Mouse (Mus musculus) kidney, adult 2 months (tissue): ENCODE data around the gene Stard3. TPM values are rescaled to one million over a fixed set of nuclear protein-coding genes. Genes with fewer than 3 reads are reported as not detected.

Experiments used
- DNase-seq: peaks from one replicate; pipeline ENCODE4 v3.0.0; 2021
- H3K27ac ChIP-seq: fragments of 200-500 bp; 2 replicates; pipeline ENCODE4 v1.5.1; 2012; ENCODE audit warnings: low read depth, low read length, control low read depth, inconsistent platforms; ENCODE audit not compliant: insufficient read depth
- H3K27me3 ChIP-seq: fragments of 200-500 bp; replicated peaks from 2 replicates; pipeline ENCODE4 v1.6.1; 2012; ENCODE audit warnings: mild to moderate bottlenecking, moderate library complexity, low read length, inconsistent platforms; ENCODE audit not compliant: control insufficient read depth, insufficient read depth
- H3K36me3 ChIP-seq: fragments of 200-500 bp; 2 replicates; pipeline ENCODE4 v1.6.1; 2012; ENCODE audit warnings: mild to moderate bottlenecking, moderate library complexity, low read length, inconsistent platforms; ENCODE audit not compliant: control insufficient read depth, insufficient read depth
- H3K4me1 ChIP-seq: fragments of 200-500 bp; 2 replicates; pipeline ENCODE4 v1.6.1; 2011; ENCODE audit warnings: low read length; ENCODE audit not compliant: control insufficient read depth, insufficient read depth
- H3K4me3 ChIP-seq: fragments of 200-500 bp; 2 replicates; pipeline ENCODE4 v1.5.1; 2011; ENCODE audit warnings: mild to moderate bottlenecking, low read depth, low read length, control low read depth; ENCODE audit not compliant: insufficient read depth
- CTCF ChIP-seq: fragments of 200-500 bp; conservative IDR thresholded peaks from 2 replicates; pipeline ENCODE4 v1.5.1; 2011; ENCODE audit warnings: low read depth, mild to moderate bottlenecking, control low read depth, low read length, moderate library complexity, mixed read lengths; ENCODE audit not compliant: insufficient read depth, insufficient read length
- POLR2A ChIP-seq: fragments of 200-500 bp; IDR thresholded peaks from one replicate; pipeline ENCODE4 v1.6.1; 2011; ENCODE audit warnings: low read depth, low read length, control low read depth
- WGBS: fragments of 180-500 bp; shearing (Covaris S2); methylation state at CpG from one replicate; pipeline ENCODE4 v1.1.7; 2018; 5-methylcytosine and 5-hydroxymethylcytosine counted together
- polyA plus RNA-seq: library from polyadenylated mRNA; depleted of rRNA; stranded (reverse); fragments of >200 nt; gene quantifications from 2 replicates; pipeline ENCODE4 v1.2.3, GENCODE M21; 2012

Stard3 gene
- polyA plus RNA-seq, 1 experiment: 59.1 TPM

DNA sequence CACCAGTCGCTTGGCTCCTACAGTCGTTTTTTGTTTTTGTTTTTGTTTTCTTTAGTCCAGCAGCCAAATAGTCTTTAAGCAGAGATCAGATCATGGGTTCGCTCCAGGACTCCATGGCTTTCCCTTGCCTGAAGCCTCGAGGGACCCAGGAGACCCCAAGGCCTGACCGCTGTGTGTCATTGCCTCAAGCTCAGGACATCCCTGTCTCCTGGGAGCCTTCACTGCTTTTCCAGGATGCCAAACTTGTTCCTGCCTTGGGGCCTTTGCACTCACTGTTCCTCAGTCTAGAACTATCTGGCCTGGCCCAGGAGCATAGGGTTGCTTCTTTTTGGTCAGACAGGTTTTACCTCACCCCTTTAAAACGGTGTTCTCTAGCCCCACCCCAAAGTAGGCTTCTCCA lies 48.5 kb downstream of the Stard3 start:
- H3K27me3 ChIP-seq: no peaks in the 10 kb centered on the region
- H3K4me1 ChIP-seq: peaks cover 10% of the 10 kb centered on the region; the same call in 1 of the 2 replicates
- H3K4me3 ChIP-seq: no peak overlapping the region
- 63% methylated on average over 6 of the region's 6 CpGs for WGBS
- H3K27ac ChIP-seq: no peak overlapping the region
- peak; percentile 45 for DNase-seq
- H3K36me3 ChIP-seq: no peaks in the 10 kb centered on the region
- TF ChIP-seq CTCF (no peak), POLR2A (no peak)

DNA sequence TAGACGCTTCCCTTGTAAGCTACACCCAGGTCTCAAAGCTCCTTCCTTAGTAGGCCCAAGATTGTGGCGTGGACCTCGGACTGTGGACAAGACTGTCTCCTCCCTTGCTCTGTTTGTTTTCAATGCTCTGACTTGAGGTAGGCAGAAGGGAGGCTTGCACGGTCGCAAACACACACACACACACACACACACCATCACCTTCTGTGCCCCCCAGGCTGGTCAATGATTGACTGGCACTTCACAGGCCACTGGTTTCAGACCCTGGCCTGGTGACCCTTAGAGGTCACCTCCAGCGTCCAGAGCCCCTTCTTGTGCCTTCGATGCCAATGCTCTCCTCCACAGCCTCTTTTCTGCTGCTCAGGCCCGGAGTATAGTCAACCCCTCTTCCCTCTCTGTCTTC lies 50.7 kb downstream of the Stard3 start:
- peak overlapping the region; percentile 81 for H3K27ac ChIP-seq
- peaks cover 14% of the 10 kb centered on the region; the same call in 1 of the 2 replicates for H3K4me1 ChIP-seq
- H3K36me3 ChIP-seq: no peaks in the 10 kb centered on the region
- WGBS: 24% methylated on average over 8 of the region's 8 CpGs
- H3K27me3 ChIP-seq: no peaks in the 10 kb centered on the region
- H3K4me3 ChIP-seq: peak overlapping the region; percentile 3; the same call in 1 of the 2 replicates
- TF ChIP-seq POLR2A: no peak
- TF ChIP-seq CTCF: no peak
- peak; percentile 95 for DNase-seq

DNA sequence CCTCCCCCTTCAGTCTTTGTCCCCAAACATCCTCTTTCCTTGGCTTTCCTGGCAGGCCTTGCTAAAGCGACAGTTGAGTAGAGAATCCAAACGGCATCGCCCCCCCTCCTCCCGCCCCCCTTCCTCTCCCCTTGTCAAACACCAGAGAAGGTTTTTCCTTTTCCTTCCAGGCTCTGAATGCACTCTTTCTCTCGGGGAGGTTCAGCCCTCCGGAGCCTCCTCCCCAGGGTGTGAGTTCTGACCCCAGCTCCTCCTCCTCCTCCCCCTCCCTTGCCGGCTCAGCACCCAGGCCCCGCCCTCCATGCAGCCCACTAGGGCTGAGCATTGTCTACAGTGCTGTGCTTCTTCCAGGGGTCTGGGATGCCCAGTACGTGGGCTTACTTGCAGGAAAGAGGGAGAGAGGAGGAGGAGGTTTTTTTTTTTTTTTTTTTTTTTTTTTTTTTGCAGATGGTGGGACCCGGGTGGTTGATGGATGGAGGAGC lies 51.2 kb downstream of the Stard3 start:
- Histone ChIP-seq H3K36me3 (no peaks in the 10 kb centered on the region), H3K27ac (peak overlapping the region; percentile 81; the same call in 1 of the 2 replicates), H3K4me1 (peaks cover 19% of the 10 kb centered on the region), H3K27me3 (no peaks in the 10 kb centered on the region), H3K4me3 (peak overlapping the region; percentile 3; the same call in 1 of the 2 replicates)
- no peak for TF ChIP-seq CTCF
- peak; percentile 77 for DNase-seq
- WGBS: 4% methylated on average over 8 of the region's 10 CpGs

DNA sequence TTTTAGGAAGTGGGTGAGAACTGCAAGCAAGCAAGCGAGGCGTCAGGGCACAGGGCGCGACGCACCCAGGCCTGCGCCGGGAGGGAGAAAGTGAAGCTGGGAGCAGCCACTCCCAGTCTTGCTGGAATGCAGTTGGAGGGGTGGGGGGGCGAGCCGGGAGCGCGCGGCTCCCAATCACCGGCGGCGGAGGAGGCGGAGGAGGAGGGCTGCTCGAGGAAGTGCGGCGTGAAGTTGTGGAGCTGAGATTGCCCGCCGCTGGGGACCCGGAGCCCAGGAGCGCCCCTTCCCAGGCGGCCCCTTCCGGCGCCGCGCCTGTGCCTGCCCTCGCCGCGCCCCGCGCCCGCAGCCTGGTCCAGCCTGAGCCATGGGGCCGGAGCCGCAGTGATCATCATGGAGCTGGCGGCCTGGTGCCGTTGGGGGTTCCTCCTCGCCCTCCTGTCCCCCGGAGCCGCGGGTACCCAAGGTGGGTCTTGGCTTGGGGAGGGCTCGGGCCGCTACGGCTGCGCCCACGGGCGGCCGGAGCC lies 54.2 kb downstream of the Stard3 start, which contains the start of gene Erbb2:
Gene Erbb2 (plus strand): TSS at position 198 of the 524 bp plus-strand sequence.
- TF ChIP-seq CTCF (no peak), POLR2A (peak; percentile 44)
- peak within 1 kb of the TSS; percentile 93 for H3K27ac ChIP-seq
- no peaks in the 10 kb centered on the region for H3K36me3 ChIP-seq
- H3K27me3 ChIP-seq: no peaks in the 10 kb centered on the region
- WGBS: under 1% methylated on average over 44 of the region's 49 CpGs
- DNase-seq: peak; percentile 90
- peak within 1 kb of the TSS; percentile 89 for H3K4me3 ChIP-seq
- H3K4me1 ChIP-seq: peaks cover 30% of the 10 kb centered on the region

DNA sequence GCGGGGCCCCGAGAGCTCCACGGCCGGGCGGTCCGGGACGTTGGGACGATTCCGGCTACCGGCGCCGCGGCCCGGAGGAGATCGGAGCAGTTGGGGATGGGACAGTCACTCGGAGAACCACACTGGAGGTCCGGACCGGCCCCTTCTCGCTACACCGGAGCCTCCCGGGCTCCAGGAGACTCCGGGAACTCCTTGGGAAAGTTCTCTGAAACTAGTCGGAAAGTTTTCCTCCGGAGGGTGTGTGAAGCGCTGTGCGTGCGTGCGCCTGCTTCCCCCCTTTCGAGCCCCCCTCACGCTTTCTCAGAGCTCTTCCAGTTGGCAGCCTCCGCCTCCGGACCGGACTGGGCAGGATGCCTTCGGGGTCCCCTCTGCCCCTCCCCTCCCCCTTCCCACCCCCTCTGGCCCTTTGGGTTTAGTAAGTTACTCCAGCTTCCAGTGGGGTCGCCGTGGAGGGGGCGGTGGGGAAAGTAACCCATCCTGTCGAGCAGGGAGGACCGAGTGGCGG lies 54.7 kb downstream of the Stard3 start:
- TF ChIP-seq CTCF (no peak), POLR2A (no peak)
- Histone ChIP-seq H3K4me1 (peaks cover 34% of the 10 kb centered on the region), H3K27me3 (no peaks in the 10 kb centered on the region), H3K27ac (peak overlapping the region; percentile 93), H3K36me3 (no peaks in the 10 kb centered on the region), H3K4me3 (peak overlapping the region; percentile 89)
- WGBS: under 1% methylated on average over 40 of the region's 40 CpGs
- peak; percentile 41 for DNase-seq

DNA sequence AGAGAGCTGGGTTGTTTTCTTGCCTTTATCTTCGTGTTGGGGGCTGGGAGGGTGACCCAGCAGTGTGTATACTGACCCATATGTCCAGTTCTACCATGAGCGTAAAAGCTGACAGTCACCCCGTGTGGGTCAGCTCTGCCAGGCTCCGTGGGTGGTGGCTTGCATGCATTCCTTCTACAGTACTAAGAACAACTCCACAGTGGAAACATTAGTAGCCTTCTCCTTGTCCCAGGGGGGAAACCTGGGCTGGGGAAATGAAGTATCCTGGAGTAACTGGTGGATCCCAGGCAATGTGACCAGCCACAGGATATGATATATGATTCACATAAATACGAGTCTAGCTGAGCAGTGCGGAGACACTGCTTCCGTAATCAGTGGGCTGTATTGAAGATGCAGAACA lies 55.6 kb downstream of the Stard3 start:
- H3K4me1 ChIP-seq: peaks cover 41% of the 10 kb centered on the region

DNA sequence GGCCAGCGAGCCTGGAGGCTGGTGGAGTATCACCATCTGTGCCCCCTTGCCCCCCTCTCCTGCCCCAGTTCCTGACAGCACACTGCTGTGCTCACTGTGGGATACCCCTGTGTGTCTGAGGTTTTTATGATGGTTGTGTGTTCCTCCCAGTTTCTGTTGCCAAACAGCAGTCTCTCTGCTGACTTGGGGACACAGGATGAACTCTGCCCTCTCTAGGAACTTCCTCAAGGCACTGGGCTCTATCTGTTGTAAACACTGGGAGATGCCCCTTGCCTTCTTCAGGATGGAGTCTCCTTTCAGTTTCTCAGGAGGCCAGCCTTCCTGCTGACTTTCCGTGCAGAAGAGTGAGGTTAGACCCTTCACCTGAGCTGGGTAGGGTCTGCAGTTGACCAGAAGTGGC lies 56.0 kb downstream of the Stard3 start:
- Histone ChIP-seq H3K36me3 (no peaks in the 10 kb centered on the region), H3K27ac (no peak overlapping the region), H3K4me3 (peak overlapping the region; percentile 89; the same call in 1 of the 2 replicates), H3K27me3 (no peaks in the 10 kb centered on the region), H3K4me1 (peaks cover 46% of the 10 kb centered on the region)
- WGBS: 27% methylated on average over 2 of the region's 2 CpGs
- DNase-seq: peak; percentile 63
- TF ChIP-seq CTCF: no peak
- no peak for TF ChIP-seq POLR2A

More for the DNA sequence above, 55.6 kb downstream of the Stard3 start:
- peak overlapping the region; percentile 89 for H3K4me3 ChIP-seq
- DNase-seq: peak; percentile 43
- no peaks in the 10 kb centered on the region for H3K27me3 ChIP-seq
- no peaks in the 10 kb centered on the region for H3K36me3 ChIP-seq
- WGBS: 8% methylated on average over 7 of the region's 7 CpGs
- TF ChIP-seq CTCF: no peak
- TF ChIP-seq POLR2A: no peak
- H3K27ac ChIP-seq: 0 out of 2 replicates have a peak overlapping the region, but pooled peaks have one; percentile 13
